Mouse (Mus musculus): Measurements from ENCODE around the gene Gm11562.
"Not testable (repeated sequence)": the region's sequence is repeated elsewhere in the genome, so short reads cannot be mapped to it uniquely, and the experiment has no call there.

Gene Gm11562

DNA sequence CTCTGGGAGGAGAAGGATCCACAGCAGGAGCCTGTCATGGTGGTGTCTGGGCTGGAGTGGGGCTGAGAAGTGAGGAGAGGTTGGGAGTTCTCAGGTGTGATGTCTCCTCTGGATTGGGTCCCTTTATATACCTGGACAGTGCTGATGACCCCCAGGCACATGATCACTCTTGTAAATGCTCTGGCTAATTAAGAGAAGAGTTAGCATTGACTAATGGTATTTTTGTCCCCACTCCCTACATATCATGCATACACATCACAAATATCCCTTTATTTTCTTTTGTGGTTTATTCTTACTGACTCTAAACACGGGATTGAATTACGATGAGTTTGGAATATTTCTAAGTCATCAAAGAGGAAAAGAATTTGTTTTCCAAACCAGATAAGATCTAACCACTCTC lies at the start of gene Gm11562:
Gene Gm11562, minus strand, starts transcription at position 101 of the 400 bp plus-strand sequence.
- Histone ChIP-seq H3K9me3 (ENCODE audit: low read length) (no peaks in the 10 kb centered on the region), H3K4me1 (replicated peaks; ENCODE audit: low read depth, low read length) (no peaks in the 10 kb centered on the region), H3K4me3 (replicated peaks; ENCODE audit: low read length) (no peak within 1 kb of the TSS), H3K36me3 (ENCODE audit: insufficient read depth, low read length) (no peaks in the 10 kb centered on the region), H3K27me3 (ENCODE audit: insufficient read depth, low read length) (no peaks in the 10 kb centered on the region)
- TF ChIP-seq POU5F1 (IDR thresholded peaks at IDR 0.05; ENCODE audit: borderline replicate concordance, low read length), result no peak
- TF ChIP-seq NANOG (IDR thresholded peaks at IDR 0.05; ENCODE audit: borderline replicate concordance, low read length), result no peak
- TF ChIP-seq CTCF (conservative IDR thresholded peaks at IDR 0.05; ENCODE audit: low read length), result no peak

DNA sequence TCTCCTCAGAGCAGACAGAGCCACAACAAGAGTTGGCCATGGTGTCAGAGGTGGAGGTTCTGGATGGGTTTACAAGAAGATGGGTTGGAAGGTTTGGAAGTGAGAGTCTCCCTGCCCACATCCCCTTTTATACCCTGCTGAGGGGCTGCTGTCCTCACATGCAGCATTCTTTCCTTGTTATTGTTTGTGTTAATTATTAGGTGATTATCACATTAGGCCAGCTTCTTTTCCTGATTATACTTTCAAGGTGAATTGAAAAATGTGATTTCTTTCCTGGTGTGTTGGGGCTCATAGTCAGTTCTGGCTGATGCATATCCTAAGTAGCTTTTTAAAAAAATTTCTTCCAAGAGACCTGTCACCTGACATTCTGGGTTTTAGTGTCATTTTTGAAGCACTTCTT lies 45.6 kb upstream of the Gm11562 start, which contains the start of gene Krtap4-6:
Gene Krtap4-6, minus strand, starts transcription at position 101 of the 400 bp plus-strand sequence.
- TF ChIP-seq CTCF (conservative IDR thresholded peaks at IDR 0.05; ENCODE audit: low read length) (no peak), NANOG (IDR thresholded peaks at IDR 0.05; ENCODE audit: borderline replicate concordance, low read length) (no peak), POU5F1 (IDR thresholded peaks at IDR 0.05; ENCODE audit: borderline replicate concordance, low read length) (no peak)
- Histone ChIP-seq H3K27me3 (ENCODE audit: insufficient read depth, low read length) (no peaks in the 10 kb centered on the region; the same call in 1 of the 2 replicates), H3K9me3 (ENCODE audit: low read length) (peaks cover 11% of the 10 kb centered on the region), H3K4me3 (replicated peaks; ENCODE audit: low read length) (no peak within 1 kb of the TSS), H3K4me1 (replicated peaks; ENCODE audit: low read depth, low read length) (no peaks in the 10 kb centered on the region), H3K36me3 (ENCODE audit: insufficient read depth, low read length) (no peaks in the 10 kb centered on the region)

DNA sequence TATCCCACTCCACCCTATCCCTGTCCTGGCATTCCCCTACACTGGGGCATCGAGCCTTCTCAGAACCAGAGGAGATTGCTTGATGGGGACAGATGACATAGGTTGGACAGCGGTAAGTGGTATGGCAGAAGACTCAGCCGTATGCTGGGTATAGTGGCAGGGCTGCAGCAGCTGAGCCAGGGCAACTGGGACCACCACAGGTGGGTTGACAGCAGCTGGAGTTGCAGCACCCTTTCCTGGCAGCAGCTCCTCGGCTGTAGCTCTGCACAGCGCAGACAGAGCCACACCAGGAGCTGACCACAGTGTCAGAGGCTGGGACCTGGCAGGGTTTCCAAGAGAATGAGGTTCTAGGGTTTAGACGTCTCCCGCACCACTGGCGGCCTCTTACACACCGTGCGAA lies 42.6 kb upstream of the Gm11562 start:
- H3K36me3 ChIP-seq (ENCODE audit: insufficient read depth, low read length), result no peaks in the 10 kb centered on the region
- H3K4me3 ChIP-seq (replicated peaks; ENCODE audit: low read length), result no peak overlapping the region
- H3K4me1 ChIP-seq (replicated peaks; ENCODE audit: low read depth, low read length), result peaks cover 20% of the 10 kb centered on the region
- TF ChIP-seq CTCF (conservative IDR thresholded peaks at IDR 0.05; ENCODE audit: low read length), result no peak
- no peak for TF ChIP-seq NANOG (IDR thresholded peaks at IDR 0.05; ENCODE audit: borderline replicate concordance, low read length)
- no peak for TF ChIP-seq POU5F1 (IDR thresholded peaks at IDR 0.05; ENCODE audit: borderline replicate concordance, low read length)
- no peaks in the 10 kb centered on the region for H3K27me3 ChIP-seq (ENCODE audit: insufficient read depth, low read length)
- peaks cover 4% of the 10 kb centered on the region for H3K9me3 ChIP-seq (ENCODE audit: low read length)

DNA sequence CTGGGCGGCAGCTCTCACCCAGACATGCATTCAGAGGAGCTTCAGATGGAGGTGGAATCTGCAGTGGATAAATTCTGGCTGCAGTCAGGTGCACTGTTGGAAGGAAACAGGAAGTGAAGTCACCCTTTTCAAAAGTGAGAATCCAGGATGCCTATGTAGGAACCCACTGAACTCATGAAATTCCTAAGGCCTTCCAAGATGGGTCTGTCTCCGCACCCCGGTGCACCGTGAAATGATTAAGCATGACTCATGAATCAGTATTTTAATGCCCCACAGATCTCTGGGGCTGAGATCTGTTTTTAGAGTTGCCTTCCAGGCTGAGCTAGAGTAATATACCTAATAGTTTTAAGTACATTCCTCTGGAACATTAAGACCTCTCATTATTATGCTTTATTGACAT lies 39.0 kb upstream of the Gm11562 start:
- Histone ChIP-seq H3K27me3 (ENCODE audit: insufficient read depth, low read length) (no peaks in the 10 kb centered on the region), H3K9me3 (ENCODE audit: low read length) (no peaks in the 10 kb centered on the region), H3K4me1 (replicated peaks; ENCODE audit: low read depth, low read length) (peaks cover 32% of the 10 kb centered on the region), H3K4me3 (replicated peaks; ENCODE audit: low read length) (no peak overlapping the region), H3K36me3 (ENCODE audit: insufficient read depth, low read length) (no peaks in the 10 kb centered on the region)
- no peak for TF ChIP-seq CTCF (conservative IDR thresholded peaks at IDR 0.05; ENCODE audit: low read length)
- no peak for TF ChIP-seq NANOG (IDR thresholded peaks at IDR 0.05; ENCODE audit: borderline replicate concordance, low read length)
- no peak for TF ChIP-seq POU5F1 (IDR thresholded peaks at IDR 0.05; ENCODE audit: borderline replicate concordance, low read length)

GRCm38 (mm10) chr11:99658467-99659010 lies 38.3 kb upstream of the Gm11562 start, which contains the start of gene Gm11563:
Gm11563 (minus strand) TSS chr11:99658960.
- not testable (repeated sequence) for H3K36me3 ChIP-seq (ENCODE audit: insufficient read depth, low read length); H3K27me3 ChIP-seq (ENCODE audit: insufficient read depth, low read length); H3K9me3 ChIP-seq (ENCODE audit: low read length)

GRCm38 (mm10) chr11:99657051-99657450 lies 36.8 kb upstream of the Gm11562 start:
- Histone ChIP-seq H3K4me1 (replicated peaks; ENCODE audit: low read depth, low read length) (peaks cover 32% of the 10 kb centered on the region), H3K4me3 (replicated peaks; ENCODE audit: low read length) (no peak overlapping the region), H3K27me3 (ENCODE audit: insufficient read depth, low read length) (no peaks in the 10 kb centered on the region), H3K9me3 (ENCODE audit: low read length) (no peaks in the 10 kb centered on the region), H3K36me3 (ENCODE audit: insufficient read depth, low read length) (no peaks in the 10 kb centered on the region)
- TF ChIP-seq CTCF (conservative IDR thresholded peaks at IDR 0.05; ENCODE audit: low read length), result no peak
- no peak for TF ChIP-seq NANOG (IDR thresholded peaks at IDR 0.05; ENCODE audit: borderline replicate concordance, low read length)
- TF ChIP-seq POU5F1 (IDR thresholded peaks at IDR 0.05; ENCODE audit: borderline replicate concordance, low read length), result no peak

More at GRCm38 (mm10) chr11:99658467-99659010, 38.3 kb upstream of the Gm11562 start, which contains the start of gene Gm11563:
- H3K4me1 ChIP-seq (replicated peaks; ENCODE audit: low read depth, low read length), result peaks cover 32% of the 10 kb centered on the region
- H3K4me3 ChIP-seq (replicated peaks; ENCODE audit: low read length), result not testable (repeated sequence)

DNA sequence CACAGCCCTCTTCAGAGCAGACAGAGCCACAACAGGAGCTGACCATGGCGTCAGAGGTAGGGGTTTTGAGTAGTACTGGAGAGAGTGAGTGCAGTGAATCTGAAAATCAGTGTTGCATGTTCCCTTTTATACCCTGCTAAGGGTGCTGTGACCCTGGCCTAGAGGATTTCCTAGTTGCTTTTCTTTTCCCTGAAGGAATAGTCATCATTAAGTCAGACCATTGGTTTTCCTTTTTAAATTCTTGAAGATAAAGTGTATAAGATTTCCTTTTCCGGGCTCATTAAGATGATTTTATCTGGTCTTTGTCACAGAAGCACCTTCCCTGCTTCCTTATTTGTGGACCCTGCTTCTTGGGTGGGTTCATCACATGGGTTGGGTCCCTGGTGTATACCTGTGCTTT lies 29.9 kb upstream of the Gm11562 start, which contains the start of gene Gm11555:
Gene Gm11555, minus strand, starts transcription at position 101 of the 400 bp plus-strand sequence.
- Histone ChIP-seq H3K9me3 (ENCODE audit: low read length) (no peaks in the 10 kb centered on the region), H3K27me3 (ENCODE audit: insufficient read depth, low read length) (no peaks in the 10 kb centered on the region), H3K36me3 (ENCODE audit: insufficient read depth, low read length) (no peaks in the 10 kb centered on the region), H3K4me3 (replicated peaks; ENCODE audit: low read length) (no peak within 1 kb of the TSS), H3K4me1 (replicated peaks; ENCODE audit: low read depth, low read length) (no peaks in the 10 kb centered on the region)
- no peak for TF ChIP-seq NANOG (IDR thresholded peaks at IDR 0.05; ENCODE audit: borderline replicate concordance, low read length)
- no peak for TF ChIP-seq CTCF (conservative IDR thresholded peaks at IDR 0.05; ENCODE audit: low read length)
- TF ChIP-seq POU5F1 (IDR thresholded peaks at IDR 0.05; ENCODE audit: borderline replicate concordance, low read length), result no peak

DNA sequence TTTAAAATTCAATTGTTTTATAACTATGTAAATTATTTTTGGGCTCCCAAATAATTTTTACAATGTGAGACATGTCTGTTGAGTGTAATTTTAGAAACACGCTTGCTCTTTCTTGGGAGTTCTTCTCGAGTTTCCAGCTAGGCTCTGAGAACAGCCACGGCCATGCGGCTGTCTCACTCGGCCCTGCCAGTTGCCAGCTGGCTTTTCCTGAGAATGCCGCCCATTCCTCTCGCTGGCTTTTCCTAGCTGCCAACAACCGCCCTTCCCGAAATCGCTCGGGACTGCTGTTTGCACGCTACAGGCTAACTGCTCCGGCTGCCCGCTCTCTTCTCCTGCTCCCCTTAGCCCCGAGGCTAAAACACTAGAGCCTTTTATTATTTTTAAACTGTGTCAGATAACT lies 26.2 kb upstream of the Gm11562 start:
- Histone ChIP-seq H3K4me1 (replicated peaks; ENCODE audit: low read depth, low read length) (no peaks in the 10 kb centered on the region), H3K9me3 (ENCODE audit: low read length) (no peaks in the 10 kb centered on the region), H3K36me3 (ENCODE audit: insufficient read depth, low read length) (no peaks in the 10 kb centered on the region), H3K4me3 (replicated peaks; ENCODE audit: low read length) (no peak overlapping the region), H3K27me3 (ENCODE audit: insufficient read depth, low read length) (no peaks in the 10 kb centered on the region)
- no peak for TF ChIP-seq CTCF (conservative IDR thresholded peaks at IDR 0.05; ENCODE audit: low read length)
- no peak for TF ChIP-seq NANOG (IDR thresholded peaks at IDR 0.05; ENCODE audit: borderline replicate concordance, low read length)
- TF ChIP-seq POU5F1 (IDR thresholded peaks at IDR 0.05; ENCODE audit: borderline replicate concordance, low read length), result no peak

GRCm38 (mm10) chr11:99644351-99644750 lies 24.1 kb upstream of the Gm11562 start:
- Histone ChIP-seq H3K27me3 (ENCODE audit: insufficient read depth, low read length) (no peaks in the 10 kb centered on the region), H3K4me3 (replicated peaks; ENCODE audit: low read length) (no peak overlapping the region), H3K4me1 (replicated peaks; ENCODE audit: low read depth, low read length) (no peaks in the 10 kb centered on the region), H3K9me3 (ENCODE audit: low read length) (no peaks in the 10 kb centered on the region), H3K36me3 (ENCODE audit: insufficient read depth, low read length) (no peaks in the 10 kb centered on the region)
- TF ChIP-seq NANOG (IDR thresholded peaks at IDR 0.05; ENCODE audit: borderline replicate concordance, low read length) (no peak), POU5F1 (IDR thresholded peaks at IDR 0.05; ENCODE audit: borderline replicate concordance, low read length) (no peak)

DNA sequence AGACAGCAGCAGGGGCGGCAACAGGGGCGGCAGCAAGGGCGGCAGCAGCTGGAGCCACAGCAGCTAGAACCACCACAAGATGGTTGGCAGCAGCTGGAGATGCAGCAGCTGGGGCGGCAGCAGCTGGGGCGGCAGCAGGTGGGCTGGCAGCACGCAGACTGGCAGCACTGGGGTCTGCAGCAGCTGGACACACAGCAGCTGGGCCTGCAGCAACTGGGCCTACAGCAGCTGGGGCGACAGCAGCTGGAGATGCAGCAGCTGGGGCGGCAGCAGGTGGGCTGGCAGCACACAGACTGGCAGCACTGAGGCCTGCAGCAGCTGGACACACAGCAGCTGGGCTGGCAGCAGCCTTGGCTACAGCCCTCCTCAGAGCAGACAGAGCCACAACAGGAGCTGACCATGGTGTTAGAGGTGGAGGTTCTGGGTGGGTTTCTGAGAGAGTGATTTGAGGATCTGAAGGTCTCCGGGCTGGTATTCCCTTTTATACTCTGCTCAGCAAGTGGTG lies 23.5 kb upstream of the Gm11562 start, which contains the start of gene Krtap4-7:
Gene Krtap4-7, minus strand, starts transcription at position 455 of the 505 bp plus-strand sequence.
- H3K36me3 ChIP-seq (ENCODE audit: insufficient read depth, low read length); H3K4me1 ChIP-seq (replicated peaks; ENCODE audit: low read depth, low read length); H3K4me3 ChIP-seq (replicated peaks; ENCODE audit: low read length); H3K27me3 ChIP-seq (ENCODE audit: insufficient read depth, low read length); H3K9me3 ChIP-seq (ENCODE audit: low read length): not testable (repeated sequence)
